8 mouse cellular contexts compared by ENCODE assay signal in the genomic region with DNA sequence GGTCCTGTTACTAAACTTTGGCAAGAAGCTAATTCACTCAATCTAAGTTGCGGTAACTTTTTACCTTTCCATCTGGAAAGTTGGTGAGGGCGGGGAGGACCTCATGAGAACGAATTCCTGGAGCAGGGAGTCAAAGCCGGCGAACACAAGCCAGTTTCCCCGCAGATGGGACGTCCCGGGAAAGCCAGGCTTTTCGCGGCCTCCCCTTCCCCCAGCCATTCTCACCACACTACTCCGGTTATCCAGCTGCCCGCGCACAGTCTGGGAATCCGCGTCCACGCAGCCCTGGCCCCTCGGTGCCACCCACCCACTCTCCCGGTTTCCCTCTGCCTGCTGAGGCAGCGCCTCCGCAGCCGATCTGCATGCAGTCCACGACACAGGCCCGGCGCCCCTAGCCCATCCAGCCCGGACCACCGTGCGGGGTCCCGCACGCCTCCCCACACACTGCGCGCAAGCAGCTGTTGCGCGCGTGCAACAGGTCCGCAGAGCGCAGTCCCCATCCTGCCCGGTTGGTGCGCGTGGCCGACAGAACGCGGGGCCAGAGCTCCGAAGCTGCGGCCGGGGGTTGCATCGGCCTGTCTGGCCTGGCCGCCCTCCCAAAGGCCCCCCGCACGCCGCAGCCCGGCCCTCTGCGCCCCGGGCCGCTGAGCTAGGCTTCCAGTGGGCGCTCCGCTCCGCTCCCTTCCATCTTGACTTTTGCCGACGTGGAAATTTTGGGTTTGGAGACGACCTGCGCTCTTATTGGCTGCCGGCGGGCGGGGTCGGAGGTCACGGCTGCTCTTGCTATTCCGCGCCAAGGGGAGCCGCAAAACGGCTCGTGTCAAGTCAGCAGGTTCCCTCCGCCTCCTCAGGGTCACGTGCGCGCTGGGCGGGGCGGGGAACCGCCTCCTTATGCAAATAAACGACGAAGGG.
DNase-seq lines count a peak whose midpoint lies in the region; ATAC-seq and TF ChIP-seq lines count a peak whose summit lies in the region.

No protein-coding gene starts in this region.

- TF ChIP-seq CTCF in G1E (IDR thresholded peaks at IDR 0.05; ENCODE audit: low read depth, low read length) = no peak
- 0 out of 2 replicates have a peak, but pooled peaks have one; percentile 12 for TF ChIP-seq CTCF in lung, postnatal 0 days (IDR thresholded peaks at IDR 0.05)

- under 1% methylated on average over 80 of the region's 80 CpGs for WGBS in hindbrain, embryonic 10.5 days
- WGBS in lung, postnatal 0 days = 1% methylated on average over 67 of the region's 80 CpGs

- peaks cover 30% of the 10 kb centered on the region for H3K4me1 ChIP-seq in G1E (ENCODE audit: insufficient read depth, low read depth, low read length)
- H3K4me1 ChIP-seq in hindbrain, embryonic 10.5 days (replicated peaks) = peaks cover 24% of the 10 kb centered on the region
- peaks cover 7% of the 10 kb centered on the region; the same call in 1 of the 2 replicates for H3K4me1 ChIP-seq in lung, postnatal 0 days (ENCODE audit: insufficient read depth, low read depth, low read length)

- DNase-seq in G1E (ENCODE audit: low spot score) = peak; percentile 97
- peak; percentile 88 for DNase-seq in c-Kit-positive CD71-negative TER-119-negative erythroid progenitor cells, embryonic 14.5 days (ENCODE audit: low read depth)
- DNase-seq in hindbrain, embryonic 10.5 days (ENCODE audit: low spot score) = peak; percentile 97
- DNase-seq in layer of hippocampus, postnatal 10 days (ENCODE audit: low spot score in 2 of 2) = peak; percentile 72 to 81
- peak; percentile 95 for DNase-seq in lung, postnatal 0 days (ENCODE audit: low spot score)
- peak; percentile 11 for DNase-seq in retina, adult 2 months (ENCODE audit: low read depth, low spot score)
- peak; percentile 92 for DNase-seq in thymus, postnatal 25 days

- peak overlapping the region; percentile 88 for H3K27ac ChIP-seq in hindbrain, embryonic 10.5 days
- no peak overlapping the region for H3K27ac ChIP-seq in lung, postnatal 0 days (ENCODE audit: low read length)

- peak; percentile 94 for ATAC-seq in G1E (ENCODE audit: extremely low read depth, insufficient number of reproducible peaks, low FRiP score, poor library complexity, severe bottlenecking)
- ATAC-seq in frontal cortex, adult (ENCODE audit: low TSS enrichment) = peak; percentile 38; the same call in 1 of the 2 replicates
- peak; percentile 94 for ATAC-seq in lung, postnatal 0 days

- peak overlapping the region; percentile 62 for H3K9ac ChIP-seq in lung, postnatal 0 days (replicated peaks; ENCODE audit: low read depth)

- TF ChIP-seq EP300 in lung, postnatal 0 days (IDR thresholded peaks at IDR 0.05) = no peak

- peaks cover 7% of the 10 kb centered on the region for H3K36me3 ChIP-seq in G1E (replicated peaks)
- H3K36me3 ChIP-seq in hindbrain, embryonic 10.5 days = no peaks in the 10 kb centered on the region
- H3K36me3 ChIP-seq in lung, postnatal 0 days (ENCODE audit: insufficient read depth, low read length) = no peaks in the 10 kb centered on the region

- no peaks in the 10 kb centered on the region for H3K9me3 ChIP-seq in G1E (replicated peaks)
- H3K9me3 ChIP-seq in hindbrain, embryonic 10.5 days = no peaks in the 10 kb centered on the region
- H3K9me3 ChIP-seq in lung, postnatal 0 days (ENCODE audit: low read length) = no peaks in the 10 kb centered on the region

- peak overlapping the region; percentile 100 for H3K4me2 ChIP-seq in lung, postnatal 0 days (replicated peaks; ENCODE audit: low read depth, low read length)

- H3K4me3 ChIP-seq in G1E (ENCODE audit: low read depth, low read length) = peak overlapping the region; percentile 97
- peak overlapping the region; percentile 77 for H3K4me3 ChIP-seq in hindbrain, embryonic 10.5 days
- H3K4me3 ChIP-seq in lung, postnatal 0 days (ENCODE audit: low read depth, low read length) = peak overlapping the region; percentile 67

- peaks cover 11% of the 10 kb centered on the region for H3K27me3 ChIP-seq in G1E (ENCODE audit: insufficient read depth, low read length)
- peaks cover 27% of the 10 kb centered on the region for H3K27me3 ChIP-seq in hindbrain, embryonic 10.5 days (ENCODE audit: insufficient read depth, poor library complexity, severe bottlenecking)
- H3K27me3 ChIP-seq in lung, postnatal 0 days (replicated peaks; ENCODE audit: insufficient read depth, low read length) = no peaks in the 10 kb centered on the region

Comparison
In these comparisons a context has a peak if more than half of its experiments do, and no peak if none do; other contexts are left out.
1. ATAC-seq: peak in every context shown above with its lines; median percentile 94 in G1E; 94 in lung, postnatal 0 days; 38 in frontal cortex, adult.
2. DNase-seq: peak in every context shown above with its lines; median percentile 97 in G1E; 97 in hindbrain, embryonic 10.5 days; 95 in lung, postnatal 0 days; 92 in thymus, postnatal 25 days; 88 in c-Kit-positive CD71-negative TER-119-negative erythroid progenitor cells, embryonic 14.5 days; 76 in layer of hippocampus, postnatal 10 days; 11 in retina, adult 2 months.